Mouse (Mus musculus): Measurements from ENCODE around the gene Ap5s1. TPM values are rescaled to one million over a fixed set of nuclear protein-coding genes. Genes with fewer than 3 reads are reported as not detected.
A peak's percentile ranks its signal among the peaks of the same experiment; 100 is the strongest.
"Not testable (repeated sequence)": the region's sequence is repeated elsewhere in the genome, so short reads cannot be mapped to it uniquely, and the experiment has no call there.

Gene Ap5s1
- polyA plus RNA-seq, 1 experiment from 2014 or later, result 22.2 TPM

- no peak for DNase-seq (ENCODE audit: low spot score)
Observed at GRCm38 (mm10) chr2:131215941-131216858, 9.3 kb downstream of the Ap5s1 start.

GRCm38 (mm10) chr2:131220030-131220429, 13.2 kb downstream of the Ap5s1 start:
- DNase-seq (ENCODE audit: low spot score), result no peak

GRCm38 (mm10) chr2:131221853-131222515, 15.1 kb downstream of the Ap5s1 start:
- no peak for DNase-seq (ENCODE audit: low spot score)

- no peak for DNase-seq (ENCODE audit: low spot score)
Observed at GRCm38 (mm10) chr2:131222562-131222961, 15.7 kb downstream of the Ap5s1 start.

- DNase-seq (ENCODE audit: low spot score), result no peak
Observed at GRCm38 (mm10) chr2:131223569-131223968, 16.7 kb downstream of the Ap5s1 start.

- no peak for DNase-seq (ENCODE audit: low spot score)
Observed at GRCm38 (mm10) chr2:131225178-131225577, 18.3 kb downstream of the Ap5s1 start.

GRCm38 (mm10) chr2:131226669-131227068, 19.8 kb downstream of the Ap5s1 start:
- not testable (repeated sequence) for DNase-seq (ENCODE audit: low spot score)

GRCm38 (mm10) chr2:131227243-131227642, 20.4 kb downstream of the Ap5s1 start:
- DNase-seq (ENCODE audit: low spot score), result no peak

- DNase-seq (ENCODE audit: low spot score), result no peak
Observed at GRCm38 (mm10) chr2:131232558-131232957, 25.7 kb downstream of the Ap5s1 start.

GRCm38 (mm10) chr2:131233307-131234126, 26.6 kb downstream of the Ap5s1 start, which contains the start of gene Mavs:
Gene Mavs, plus strand, starts transcription at chr2:131234063.
- DNase-seq (ENCODE audit: low spot score), result peak; percentile 93

GRCm38 (mm10) chr2:131234127-131234650, 27.3 kb downstream of the Ap5s1 start:
- no peak for DNase-seq (ENCODE audit: low spot score)

GRCm38 (mm10) chr2:131234970-131235635, 28.2 kb downstream of the Ap5s1 start:
- DNase-seq (ENCODE audit: low spot score), result peak; percentile 22

- no peak for DNase-seq (ENCODE audit: low spot score)
Observed at GRCm38 (mm10) chr2:131242180-131242579, 35.3 kb downstream of the Ap5s1 start.

- DNase-seq (ENCODE audit: low spot score), result no peak
Observed at GRCm38 (mm10) chr2:131242929-131243328, 36.1 kb downstream of the Ap5s1 start.

- DNase-seq (ENCODE audit: low spot score), result peak; percentile 48
Observed at GRCm38 (mm10) chr2:131253681-131254328, 46.9 kb downstream of the Ap5s1 start.

- DNase-seq (ENCODE audit: low spot score), result no peak
Observed at GRCm38 (mm10) chr2:131254329-131254713, 47.4 kb downstream of the Ap5s1 start.

- DNase-seq (ENCODE audit: low spot score), result peak; percentile 47
Observed at GRCm38 (mm10) chr2:131255738-131256137, 48.9 kb downstream of the Ap5s1 start.

- no peak for DNase-seq (ENCODE audit: low spot score)
Observed at GRCm38 (mm10) chr2:131258693-131259092, 51.8 kb downstream of the Ap5s1 start.

- no peak for DNase-seq (ENCODE audit: low spot score)
Observed at GRCm38 (mm10) chr2:131260544-131261307, 53.8 kb downstream of the Ap5s1 start.
